Mouse (Mus musculus) lung, postnatal 0 days (tissue): ENCODE measurements around the gene Gng7.
"Not testable (repeated sequence)": the region's sequence is repeated elsewhere in the genome, so short reads cannot be mapped to it uniquely, and the experiment has no call there.

Experiments used
- CTCF ChIP-seq: IDR thresholded peaks from 2 replicates; pipeline ENCODE4 v1.5.1; 2016; ENCODE audit warnings: antibody characterized with exemption, mild to moderate bottlenecking
- EP300 ChIP-seq: IDR thresholded peaks from 2 replicates; pipeline ENCODE4 v1.6.1; 2016; ENCODE audit warnings: antibody characterized with exemption, mild to moderate bottlenecking, control low read depth

- not testable (repeated sequence) for TF ChIP-seq CTCF, EP300
These were observed 30.5 kb upstream of the Gng7 start for GRCm38 (mm10) chr10:81045246-81045645.
